Mouse (Mus musculus) brain, embryonic 14.5 days (tissue): Measurements from ENCODE around the gene Prrt1.

ENCODE experiments used
- CTCF ChIP-seq: fragments of 200-500 bp; IDR thresholded peaks from 2 replicates; pipeline ENCODE4 v1.5.1; 2012; ENCODE audit warnings: inconsistent platforms, mild to moderate bottlenecking, moderate library complexity, borderline replicate concordance; ENCODE audit not compliant: insufficient read depth, insufficient read length; ENCODE audit errors: extremely low read depth
- POLR2A ChIP-seq: fragments of 200-500 bp; IDR thresholded peaks from 2 replicates; pipeline ENCODE4 v1.6.1; 2012; ENCODE audit warnings: mild to moderate bottlenecking, inconsistent platforms, borderline replicate concordance; ENCODE audit not compliant: poor library complexity, insufficient read depth, insufficient read length, severe bottlenecking; ENCODE audit errors: extremely low read depth

GRCm38 (mm10) chr17:34676093-34676460, 46.7 kb downstream of the Prrt1 start:
- TF ChIP-seq POLR2A: no peak
- TF ChIP-seq CTCF: no peak
